Comparison of ENCODE assay signal across 7 mouse cellular contexts in the genomic region with DNA sequence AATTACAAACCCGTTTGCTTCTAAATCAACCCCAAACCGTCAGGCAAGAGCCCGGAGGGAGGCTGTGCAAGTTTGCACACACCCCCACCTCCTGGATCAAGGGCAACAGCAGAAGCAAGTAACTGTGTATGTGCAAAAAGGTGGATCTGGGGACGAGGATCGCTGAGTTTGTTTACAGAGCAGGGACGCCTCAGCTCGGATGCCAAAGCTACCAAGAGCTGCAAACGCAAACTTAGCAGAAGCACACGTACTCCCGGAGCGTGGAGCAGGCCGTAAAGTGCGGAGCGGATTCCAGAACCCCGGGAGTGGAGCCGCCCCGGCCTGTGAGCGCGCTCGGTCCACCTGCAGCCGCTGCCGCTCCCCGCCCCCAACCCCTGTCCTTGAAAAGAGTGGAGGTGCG. TPM values are rescaled to one million over a fixed set of nuclear protein-coding genes. Genes with fewer than 3 reads are reported as not detected.
A peak's percentile ranks its signal among the peaks of the same experiment; 100 is the strongest.
DNase-seq lines count a peak whose midpoint lies in the region; ATAC-seq and TF ChIP-seq lines count a peak whose summit lies in the region.

No protein-coding gene starts in this region.

- ATAC-seq in embryonic facial prominence, embryonic 13.5 days (ENCODE audit: insufficient number of reproducible peaks, insufficient read depth, low FRiP score, low TSS enrichment, low read depth), result peak; percentile 71
- peak; percentile 76 for ATAC-seq in limb, embryonic 12.5 days (ENCODE audit: insufficient number of reproducible peaks, insufficient read depth, low FRiP score, low TSS enrichment, low read depth)
- ATAC-seq in midbrain, embryonic 15.5 days (replicated peaks), result peak; percentile 89

- H3K4me1 ChIP-seq in embryonic facial prominence, embryonic 13.5 days, result peaks cover 19% of the 10 kb centered on the region
- H3K4me1 ChIP-seq in kidney, adult 2 months (ENCODE audit: control insufficient read depth, insufficient read depth, low read length), result peaks cover 5% of the 10 kb centered on the region; the same call in 1 of the 2 replicates
- peaks cover 17% of the 10 kb centered on the region for H3K4me1 ChIP-seq in limb, embryonic 12.5 days (replicated peaks)
- peaks cover 24% of the 10 kb centered on the region for H3K4me1 ChIP-seq in midbrain, embryonic 15.5 days

- no peaks in the 10 kb centered on the region for H3K36me3 ChIP-seq in embryonic facial prominence, embryonic 13.5 days
- peaks cover 6% of the 10 kb centered on the region; the same call in 1 of the 2 replicates for H3K36me3 ChIP-seq in kidney, adult 2 months (ENCODE audit: control insufficient read depth, insufficient read depth, low read length)
- 0 out of 2 replicates have a peak, but pooled peaks cover 3% of the 10 kb centered on the region for H3K36me3 ChIP-seq in limb, embryonic 12.5 days
- H3K36me3 ChIP-seq in midbrain, embryonic 15.5 days (replicated peaks), result no peaks in the 10 kb centered on the region

- WGBS in embryonic facial prominence, embryonic 13.5 days, result under 1% methylated on average over 24 of the region's 24 CpGs
- under 1% methylated on average over 24 of the region's 24 CpGs for WGBS in kidney, adult 2 months
- under 1% methylated on average over 24 of the region's 24 CpGs for WGBS in limb, embryonic 12.5 days
- under 1% methylated on average over 24 of the region's 24 CpGs for WGBS in midbrain, embryonic 15.5 days

- peak overlapping the region; percentile 80 for H3K9ac ChIP-seq in embryonic facial prominence, embryonic 13.5 days
- H3K9ac ChIP-seq in limb, embryonic 12.5 days (replicated peaks), result peak overlapping the region; percentile 66
- H3K9ac ChIP-seq in midbrain, embryonic 15.5 days, result peak overlapping the region; percentile 97

- no peaks in the 10 kb centered on the region for H3K27me3 ChIP-seq in embryonic facial prominence, embryonic 13.5 days
- H3K27me3 ChIP-seq in kidney, adult 2 months (replicated peaks; ENCODE audit: control insufficient read depth, insufficient read depth, low read length), result no peaks in the 10 kb centered on the region
- H3K27me3 ChIP-seq in limb, embryonic 12.5 days, result no peaks in the 10 kb centered on the region
- H3K27me3 ChIP-seq in midbrain, embryonic 15.5 days (replicated peaks), result no peaks in the 10 kb centered on the region

- H3K27ac ChIP-seq in embryonic facial prominence, embryonic 13.5 days, result peak overlapping the region; percentile 100
- H3K27ac ChIP-seq in kidney, adult 2 months (ENCODE audit: insufficient read depth, low read depth, low read length), result peak overlapping the region; percentile 98
- H3K27ac ChIP-seq in limb, embryonic 12.5 days, result peak overlapping the region; percentile 100
- H3K27ac ChIP-seq in midbrain, embryonic 15.5 days, result peak overlapping the region; percentile 99

- H3K9me3 ChIP-seq in embryonic facial prominence, embryonic 13.5 days, result no peaks in the 10 kb centered on the region
- no peaks in the 10 kb centered on the region for H3K9me3 ChIP-seq in limb, embryonic 12.5 days
- no peaks in the 10 kb centered on the region for H3K9me3 ChIP-seq in midbrain, embryonic 15.5 days

- peak; percentile 33 for TF ChIP-seq CTCF in kidney, adult 2 months (conservative IDR thresholded peaks at IDR 0.05; ENCODE audit: insufficient read depth, insufficient read length, low read depth, low read length)

- peak overlapping the region; percentile 86 for H3K4me3 ChIP-seq in embryonic facial prominence, embryonic 13.5 days
- peak overlapping the region; percentile 90 for H3K4me3 ChIP-seq in kidney, adult 2 months (ENCODE audit: insufficient read depth, low read depth, low read length)
- peak overlapping the region; percentile 90 for H3K4me3 ChIP-seq in limb, embryonic 12.5 days (replicated peaks)
- H3K4me3 ChIP-seq in midbrain, embryonic 15.5 days, result peak overlapping the region; percentile 88

- peak overlapping the region; percentile 76 for H3K4me2 ChIP-seq in embryonic facial prominence, embryonic 13.5 days
- peak overlapping the region; percentile 74 for H3K4me2 ChIP-seq in limb, embryonic 12.5 days
- H3K4me2 ChIP-seq in midbrain, embryonic 15.5 days, result peak overlapping the region; percentile 67

- peak; percentile 48 for TF ChIP-seq POLR2A in kidney, adult 2 months (IDR thresholded peaks at IDR 0.05; ENCODE audit: low read depth, low read length)

- DNase-seq in adrenal gland, postnatal 36 days, result peak; percentile 96
- DNase-seq in heart, adult 18-20 months, result peak; percentile 97 to 98
- DNase-seq in kidney, adult 2 months, result peak; percentile 98
- peak; percentile 87 to 93 for DNase-seq in spleen, postnatal 10 days (ENCODE audit: low spot score in 2 of 2)

RNA-seq across cellular contexts. Expression of a gene that starts 0.9 kb away (rescaled TPM):
- 100 to 1,000 TPM in 1 of 2 experiments, 10 to 100 TPM in 1; 49.3 to 106 TPM for total RNA-seq in adrenal gland, postnatal 36 days (2021)
- 34.1 and 35.6 TPM in 2 replicates for polyA plus RNA-seq in embryonic facial prominence, embryonic 13.5 days (2015; fragmentation: Nextera tagmentation; extraction: Ambion mirVana)
- total RNA-seq in heart, adult 18-20 months (2021), result 10 to 100 TPM; 41.5 to 55.5 TPM
- 70.7 and 80.9 TPM in 2 replicates for polyA plus RNA-seq in kidney, adult 2 months (2012; rRNA removed)
- 51.9 and 56.7 TPM in 2 replicates for polyA plus RNA-seq in limb, embryonic 12.5 days (2016; fragmentation: Nextera tagmentation; extraction: Ambion mirVana)
- polyA plus RNA-seq in midbrain, embryonic 15.5 days (2015; fragmentation: Nextera tagmentation; extraction: Ambion mirVana), result 63.3 and 63.6 TPM in 2 replicates

Comparison
In these comparisons a context has a peak if more than half of its experiments do, and no peak if none do; other contexts are left out.
1. Peak in every context shown above with its lines: DNase-seq, ATAC-seq, H3K4me3 ChIP-seq and H3K27ac ChIP-seq.